Mouse (Mus musculus) megakaryocyte, embryonic 14.5 days (primary cell): ENCODE measurements around the gene Fam174b. TPM values are rescaled to one million over a fixed set of nuclear protein-coding genes. Genes with fewer than 3 reads are reported as not detected.

ENCODE experiments used
- H3K27me3 ChIP-seq: replicated peaks from 2 replicates; pipeline ENCODE3; 2012; ENCODE audit warnings: inconsistent platforms
- H3K36me3 ChIP-seq: replicated peaks from 2 replicates; pipeline ENCODE3; 2012; ENCODE audit warnings: low read length, inconsistent platforms, mixed read lengths
- H3K4me1 ChIP-seq: 2 replicates; pipeline ENCODE4 v1.6.1; 2012; ENCODE audit warnings: inconsistent platforms
- H3K4me3 ChIP-seq: replicated peaks from 2 replicates; pipeline ENCODE3; 2012; ENCODE audit warnings: moderate library complexity, mild to moderate bottlenecking, inconsistent platforms
- H3K9me3 ChIP-seq: 2 replicates; pipeline ENCODE4 v1.6.1; 2012; ENCODE audit warnings: inconsistent platforms
- FLI1 ChIP-seq: IDR thresholded peaks from 2 replicates; pipeline ENCODE4 v1.6.1; 2012; ENCODE audit warnings: low read length, inconsistent platforms, mixed read lengths
- GATA1 ChIP-seq: IDR thresholded peaks from 3 replicates; pipeline ENCODE4 v1.6.1; 2012; ENCODE audit warnings: mixed read lengths, low read length, inconsistent platforms, borderline replicate concordance
- polyA plus RNA-seq: library from polyadenylated mRNA; stranded (reverse); fragments of >175 nt; gene quantifications from 2 replicates; pipeline ENCODE4 v1.2.3, GENCODE M21; 2012; ENCODE audit warnings: low replicate concordance; ENCODE audit not compliant: insufficient read depth

The Fam174b gene
- polyA plus RNA-seq, 1 experiment: 3.3 TPM

GRCm38 (mm10) chr7:73748437-73749108, 8.5 kb downstream of the Fam174b start:
- peaks cover 16% of the 10 kb centered on the region for H3K9me3 ChIP-seq
- no peak for TF ChIP-seq GATA1
- no peak for TF ChIP-seq FLI1
- no peaks in the 10 kb centered on the region for H3K36me3 ChIP-seq
- H3K4me3 ChIP-seq: no peak overlapping the region
- H3K27me3 ChIP-seq: peaks cover 9% of the 10 kb centered on the region
- H3K4me1 ChIP-seq: 0 out of 2 replicates have a peak, but pooled peaks cover 4% of the 10 kb centered on the region

GRCm38 (mm10) chr7:73749339-73749738, 9.2 kb downstream of the Fam174b start:
- peaks cover 16% of the 10 kb centered on the region for H3K9me3 ChIP-seq
- H3K27me3 ChIP-seq: peaks cover 5% of the 10 kb centered on the region
- TF ChIP-seq GATA1 (no peak), FLI1 (no peak)
- no peak overlapping the region for H3K4me3 ChIP-seq
- no peaks in the 10 kb centered on the region for H3K36me3 ChIP-seq
- 0 out of 2 replicates have a peak, but pooled peaks cover 4% of the 10 kb centered on the region for H3K4me1 ChIP-seq

- no peak overlapping the region for H3K4me3 ChIP-seq
- H3K36me3 ChIP-seq: no peaks in the 10 kb centered on the region
- H3K27me3 ChIP-seq: peaks cover 3% of the 10 kb centered on the region
- TF ChIP-seq FLI1: no peak
- no peak for TF ChIP-seq GATA1
- H3K9me3 ChIP-seq: peaks cover 16% of the 10 kb centered on the region
- H3K4me1 ChIP-seq: 0 out of 2 replicates have a peak, but pooled peaks cover 4% of the 10 kb centered on the region
These were observed 9.9 kb downstream of the Fam174b start for GRCm38 (mm10) chr7:73749983-73750382.

DNA sequence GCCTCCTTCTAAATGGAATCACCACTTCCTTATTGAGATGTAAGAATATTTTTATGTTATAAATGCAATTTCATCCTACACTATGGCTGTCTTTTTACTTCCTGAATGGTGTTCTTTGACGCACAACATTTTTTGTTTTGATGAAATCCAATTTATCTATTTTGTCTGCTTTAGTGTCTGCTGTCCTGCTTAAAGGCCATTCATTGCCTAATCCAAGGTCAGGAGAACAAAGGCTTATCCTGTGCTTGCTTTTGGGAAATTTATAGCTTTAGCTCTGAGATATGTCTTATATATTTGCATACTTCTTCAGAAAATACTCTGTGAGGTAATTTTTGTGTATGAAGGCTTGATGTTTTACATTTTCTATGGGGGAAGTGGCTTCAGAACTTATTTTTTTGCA, 13.5 kb downstream of the Fam174b start:
- no peaks in the 10 kb centered on the region for H3K4me1 ChIP-seq
- TF ChIP-seq GATA1 (no peak), FLI1 (no peak)
- H3K27me3 ChIP-seq: no peaks in the 10 kb centered on the region
- H3K36me3 ChIP-seq: no peaks in the 10 kb centered on the region
- no peak overlapping the region for H3K4me3 ChIP-seq
- H3K9me3 ChIP-seq: peaks cover 22% of the 10 kb centered on the region

DNA sequence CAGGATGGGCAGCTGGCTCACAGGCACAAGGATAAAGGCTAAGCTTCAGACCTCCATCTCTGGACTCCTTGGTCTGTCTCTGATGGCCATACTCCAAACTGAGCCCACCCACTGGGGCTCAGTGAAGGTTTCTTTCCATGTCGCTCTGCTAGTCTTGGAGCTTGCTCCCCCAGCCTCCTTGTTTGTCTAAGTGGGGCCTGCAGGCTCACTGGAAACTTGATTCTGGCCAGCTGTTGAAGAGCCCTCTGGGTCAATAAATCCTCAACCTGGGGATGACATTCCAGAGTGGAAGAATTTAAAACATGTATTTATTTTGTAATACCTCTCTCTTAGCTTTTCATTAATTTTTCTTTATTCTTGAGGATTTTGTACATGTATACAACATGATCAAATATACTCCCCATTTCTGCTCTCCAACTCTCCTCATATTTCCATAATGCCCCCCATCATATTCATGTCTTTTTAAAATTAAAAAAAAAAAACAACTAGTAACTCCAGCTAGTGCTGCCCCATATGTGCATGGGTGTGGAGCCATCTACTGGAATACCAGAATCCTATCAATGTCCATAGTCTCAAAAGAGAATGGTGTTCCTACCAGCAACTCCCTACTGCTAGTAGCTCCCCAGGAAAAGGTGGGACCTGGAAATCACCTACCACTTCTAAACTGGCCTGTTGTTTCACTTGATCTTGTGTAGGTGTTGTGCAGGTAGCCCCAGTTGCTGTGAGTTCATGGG, 15.4 kb downstream of the Fam174b start:
- H3K9me3 ChIP-seq: peaks cover 18% of the 10 kb centered on the region
- H3K27me3 ChIP-seq: no peaks in the 10 kb centered on the region
- H3K36me3 ChIP-seq: no peaks in the 10 kb centered on the region
- no peak overlapping the region for H3K4me3 ChIP-seq
- no peaks in the 10 kb centered on the region for H3K4me1 ChIP-seq
- TF ChIP-seq FLI1: no peak
- no peak for TF ChIP-seq GATA1

DNA sequence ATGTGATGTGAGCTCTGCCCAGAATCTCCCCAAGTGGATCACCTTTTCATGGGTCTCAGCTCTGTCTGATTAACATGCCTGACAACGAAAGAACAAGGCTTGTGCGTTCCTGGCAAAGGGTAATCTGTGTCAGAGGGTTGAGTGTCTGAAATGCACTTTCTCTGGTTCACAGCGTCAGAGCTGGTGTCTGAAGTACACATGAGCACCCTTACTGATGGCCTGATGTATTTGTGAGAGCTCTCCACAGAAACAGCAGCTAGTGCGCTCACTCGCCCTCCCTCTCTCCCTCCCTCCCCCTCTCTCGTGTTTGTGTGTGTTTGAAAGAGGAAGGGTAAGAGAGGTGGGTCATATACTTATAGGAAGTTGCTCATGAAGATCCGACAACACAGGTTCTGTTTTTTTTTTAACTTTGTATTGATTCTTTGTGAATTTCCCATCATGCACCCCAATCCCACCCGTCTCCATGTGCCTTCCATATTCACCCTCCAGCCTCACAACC, 21.6 kb downstream of the Fam174b start:
- H3K27me3 ChIP-seq: peaks cover 4% of the 10 kb centered on the region
- no peak overlapping the region for H3K4me3 ChIP-seq
- H3K4me1 ChIP-seq: peaks cover 19% of the 10 kb centered on the region
- TF ChIP-seq GATA1 (no peak), FLI1 (no peak; the same call in 1 of the 2 replicates)
- H3K9me3 ChIP-seq: peaks cover 12% of the 10 kb centered on the region
- H3K36me3 ChIP-seq: peaks cover 3% of the 10 kb centered on the region

- H3K36me3 ChIP-seq: peaks cover 5% of the 10 kb centered on the region
- H3K4me3 ChIP-seq: no peak overlapping the region
- peaks cover 19% of the 10 kb centered on the region for H3K9me3 ChIP-seq
- peaks cover 19% of the 10 kb centered on the region for H3K4me1 ChIP-seq
- no peak for TF ChIP-seq GATA1
- TF ChIP-seq FLI1: no peak
- peaks cover 4% of the 10 kb centered on the region for H3K27me3 ChIP-seq
These were observed 24.6 kb downstream of the Fam174b start for GRCm38 (mm10) chr7:73764679-73765078.

GRCm38 (mm10) chr7:73765186-73765903, 25.2 kb downstream of the Fam174b start:
- H3K36me3 ChIP-seq: peaks cover 5% of the 10 kb centered on the region
- peaks cover 4% of the 10 kb centered on the region for H3K27me3 ChIP-seq
- TF ChIP-seq GATA1 (no peak), FLI1 (no peak)
- peak overlapping the region; percentile 78 for H3K4me3 ChIP-seq
- H3K9me3 ChIP-seq: peaks cover 23% of the 10 kb centered on the region
- peaks cover 19% of the 10 kb centered on the region for H3K4me1 ChIP-seq

DNA sequence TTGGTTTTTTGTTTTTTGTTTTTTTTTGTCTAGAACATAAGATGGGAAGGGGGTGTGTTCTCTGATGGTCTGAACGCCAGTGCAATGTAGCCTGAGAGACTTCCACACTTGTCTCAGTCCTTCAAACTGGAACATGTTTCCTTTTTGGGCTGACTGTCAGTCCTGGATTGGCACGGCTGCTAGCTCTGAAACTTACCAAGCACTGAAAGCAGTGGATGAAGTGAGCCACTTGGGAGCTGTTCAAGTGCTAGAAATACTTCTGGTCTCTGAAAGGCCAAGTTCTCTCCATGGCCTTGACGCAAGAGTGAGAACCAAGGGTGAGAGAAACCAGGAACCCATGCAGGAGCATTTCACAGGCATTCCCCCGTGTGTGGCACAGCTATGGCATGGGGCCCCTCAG, 29.1 kb downstream of the Fam174b start:
- Histone ChIP-seq H3K4me1 (peaks cover 29% of the 10 kb centered on the region), H3K9me3 (peaks cover 26% of the 10 kb centered on the region), H3K36me3 (peaks cover 2% of the 10 kb centered on the region), H3K27me3 (no peaks in the 10 kb centered on the region), H3K4me3 (no peak overlapping the region)
- no peak for TF ChIP-seq GATA1
- no peak for TF ChIP-seq FLI1
